Mouse (Mus musculus) CD4-positive, CD25-positive, alpha-beta regulatory T cell, adult 2 months (primary cell): Measurements from ENCODE around the gene Atrnl1.

ENCODE experiments used
- DNase-seq: peaks from one replicate; pipeline ENCODE4 v3.0.0-alpha.2; 2012; ENCODE audit warnings: low read depth, low spot score

The Atrnl1 gene

DNA sequence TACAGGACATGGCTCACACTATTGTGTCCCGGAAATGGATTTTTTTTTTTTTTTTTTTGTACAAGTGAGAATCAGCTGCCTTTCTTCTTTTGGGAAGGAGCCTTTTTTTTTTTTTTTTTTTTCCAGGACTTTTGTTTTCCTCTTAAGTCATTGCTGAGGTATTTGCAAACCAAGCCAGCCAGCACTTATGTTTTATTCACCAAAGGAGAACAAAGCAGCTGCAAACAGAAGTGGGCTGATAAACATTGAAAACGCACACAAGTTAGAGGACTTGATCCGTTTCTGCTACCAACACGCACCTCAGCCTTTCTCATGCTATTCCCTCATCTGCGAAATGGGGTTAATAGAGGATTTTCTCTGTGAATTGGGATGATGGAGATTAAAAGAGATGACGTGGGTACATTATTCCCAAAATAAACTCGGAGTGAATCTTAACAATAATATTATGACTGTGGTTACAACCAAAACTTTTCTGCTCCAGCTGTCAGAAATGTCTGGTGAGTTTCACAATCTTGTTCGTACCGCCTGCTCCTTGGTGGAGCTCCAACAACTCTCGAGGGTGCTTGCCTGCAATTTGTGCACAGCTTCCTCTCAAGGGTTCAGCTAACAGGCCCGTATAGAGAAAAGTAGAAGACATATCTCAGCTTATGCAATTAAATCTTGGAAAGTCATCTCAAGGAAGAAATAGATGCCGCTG, 1.3 kb upstream of the Atrnl1 start:
- DNase-seq = peak; percentile 23

DNA sequence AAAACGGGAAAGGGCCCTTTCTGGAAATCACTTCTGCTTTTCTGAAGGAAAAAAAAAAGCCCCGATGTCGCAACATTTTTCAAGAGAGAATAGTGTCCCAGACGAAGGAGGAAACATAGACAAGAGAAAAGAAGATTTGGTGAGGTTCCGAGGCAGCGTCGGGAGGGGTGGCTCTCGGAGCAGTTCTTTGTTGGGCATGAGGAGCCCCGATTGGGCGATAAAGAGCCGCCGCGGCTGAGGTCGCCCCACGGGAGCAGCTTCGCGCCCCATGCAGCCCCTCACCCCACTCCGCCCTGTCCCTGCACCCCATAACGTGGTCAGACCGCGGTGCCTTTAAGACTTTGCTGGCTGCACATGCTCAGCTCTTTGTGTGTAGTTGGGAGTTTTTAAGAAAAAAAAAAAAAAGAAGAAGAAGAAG, 767 bp upstream of the Atrnl1 start:
- DNase-seq = no peak

DNA sequence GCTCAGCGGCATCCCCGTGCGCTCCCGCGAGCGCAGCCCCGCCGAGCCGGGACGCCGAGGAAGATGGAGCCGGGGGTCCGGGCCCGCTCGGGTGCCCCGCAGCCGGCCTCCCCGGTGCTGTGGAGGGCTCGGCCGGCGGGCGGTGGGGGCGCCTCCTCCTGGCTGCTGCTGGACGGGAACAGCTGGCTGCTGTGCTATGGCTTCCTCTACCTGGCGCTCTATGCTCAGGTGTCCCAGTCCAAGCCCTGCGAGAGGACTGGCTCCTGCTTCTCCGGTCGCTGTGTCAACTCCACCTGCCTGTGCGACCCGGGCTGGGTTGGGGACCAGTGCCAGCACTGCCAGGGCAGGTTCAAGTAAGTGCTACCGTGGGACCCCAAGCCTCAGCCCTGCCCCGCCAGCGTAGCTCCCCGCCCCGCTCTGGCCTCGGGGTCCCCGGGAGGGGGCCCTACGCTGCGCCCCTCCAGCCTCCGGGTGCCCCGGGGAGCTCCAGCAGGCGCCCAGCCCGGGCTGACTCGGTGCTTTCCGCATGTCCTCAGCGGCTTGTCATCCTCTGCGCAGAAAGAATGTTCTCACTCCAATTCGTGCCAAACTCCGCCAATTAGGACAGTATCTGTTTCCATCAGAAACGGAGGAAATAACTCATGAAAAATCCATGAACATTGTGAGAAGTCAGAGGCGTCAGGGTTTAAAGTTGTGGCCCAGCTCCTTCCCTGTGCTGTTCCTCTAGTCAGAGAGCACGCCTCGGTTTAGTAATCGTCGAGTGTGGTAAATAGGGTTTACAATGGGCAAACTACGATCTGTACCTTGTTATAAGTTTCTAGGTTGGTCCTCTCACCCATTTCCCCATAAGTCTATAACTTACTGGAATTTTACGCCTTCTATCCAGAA, 701 bp downstream of the Atrnl1 start:
- DNase-seq = peak; percentile 61

DNA sequence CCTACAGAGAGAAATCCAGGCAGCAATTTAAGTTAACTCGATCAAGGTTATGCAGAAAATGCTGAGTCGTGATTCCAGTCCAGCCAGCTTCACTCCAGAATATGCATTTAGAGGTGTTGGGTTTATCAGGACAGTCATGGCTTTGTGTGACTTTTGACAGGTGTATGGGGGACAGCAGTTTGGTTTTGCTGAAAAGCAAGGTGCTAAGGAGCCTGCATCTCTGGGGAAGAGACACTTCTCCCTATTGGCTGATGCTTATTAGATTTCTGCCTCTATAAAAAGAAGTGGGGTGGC, 1.3 kb downstream of the Atrnl1 start:
- peak; percentile 9 for DNase-seq

DNA sequence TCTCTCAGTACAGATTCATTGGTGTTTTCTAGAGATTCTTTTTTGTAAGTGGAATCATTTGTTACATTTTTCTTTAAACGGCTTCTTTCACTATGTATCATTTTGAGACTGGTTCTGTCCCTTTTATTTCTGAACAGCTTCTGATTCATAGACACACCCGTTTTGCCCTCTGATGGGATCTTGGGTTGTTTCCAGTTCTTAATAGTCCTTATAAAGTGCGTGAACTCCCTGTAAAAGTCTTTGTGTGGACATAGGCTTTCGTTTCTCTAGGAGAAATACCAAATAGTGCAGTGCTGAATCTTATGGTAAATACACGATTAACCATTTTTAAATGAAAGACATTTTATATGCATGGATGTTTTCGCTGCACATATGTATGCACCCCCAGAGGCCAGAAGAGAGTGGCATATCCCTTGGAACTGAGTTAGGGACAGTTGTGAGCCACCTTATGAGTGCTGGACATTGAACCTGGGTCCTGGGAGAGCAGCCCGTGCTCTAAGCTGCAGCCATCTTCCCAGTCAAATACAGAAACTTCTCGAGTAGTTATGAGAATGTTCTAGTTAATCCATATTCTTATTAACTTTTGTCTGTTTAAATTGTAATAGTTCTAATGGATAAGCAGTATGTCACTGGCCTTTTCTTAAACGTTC, 5.3 kb downstream of the Atrnl1 start:
- DNase-seq = no peak

DNA sequence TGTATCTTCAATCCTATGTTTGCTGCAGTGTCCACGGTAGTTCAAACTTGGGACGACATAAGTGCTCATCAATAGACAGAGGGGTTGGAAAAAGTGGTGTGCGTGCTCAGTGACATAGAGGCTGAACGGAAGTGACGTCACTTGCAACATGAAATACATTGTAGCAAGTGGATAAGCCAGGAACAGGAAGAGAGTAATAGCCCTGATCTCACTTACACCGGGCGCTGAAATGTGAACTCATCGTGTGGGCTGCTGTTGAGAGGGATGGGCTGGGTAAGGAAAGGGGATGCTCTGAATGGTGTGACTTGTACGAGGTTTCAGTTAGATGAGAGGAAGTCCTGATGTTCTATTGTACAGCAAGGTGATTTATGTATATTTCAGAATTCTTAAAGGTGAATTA, 8.3 kb downstream of the Atrnl1 start:
- peak; percentile 16 for DNase-seq

DNA sequence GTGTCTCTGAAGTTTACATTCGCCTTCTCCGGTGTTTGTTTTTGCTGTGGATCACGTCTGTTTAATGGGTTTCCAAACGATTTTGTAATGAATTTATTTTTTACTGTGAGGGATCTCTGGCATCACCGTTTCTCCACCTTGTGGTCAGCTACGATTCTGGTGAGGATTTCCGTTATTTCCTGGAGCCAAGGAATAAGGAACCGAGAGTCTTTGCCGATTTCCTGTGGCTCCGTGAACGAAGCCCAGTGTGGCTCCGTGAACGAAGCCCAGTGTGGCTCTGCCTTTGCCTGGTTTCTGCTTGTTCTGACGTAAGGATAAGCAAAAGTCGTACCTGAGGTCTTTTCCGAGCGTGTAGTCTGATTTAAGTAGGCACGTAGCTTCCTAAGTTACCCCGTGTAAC, 11.0 kb downstream of the Atrnl1 start:
- DNase-seq = no peak

DNA sequence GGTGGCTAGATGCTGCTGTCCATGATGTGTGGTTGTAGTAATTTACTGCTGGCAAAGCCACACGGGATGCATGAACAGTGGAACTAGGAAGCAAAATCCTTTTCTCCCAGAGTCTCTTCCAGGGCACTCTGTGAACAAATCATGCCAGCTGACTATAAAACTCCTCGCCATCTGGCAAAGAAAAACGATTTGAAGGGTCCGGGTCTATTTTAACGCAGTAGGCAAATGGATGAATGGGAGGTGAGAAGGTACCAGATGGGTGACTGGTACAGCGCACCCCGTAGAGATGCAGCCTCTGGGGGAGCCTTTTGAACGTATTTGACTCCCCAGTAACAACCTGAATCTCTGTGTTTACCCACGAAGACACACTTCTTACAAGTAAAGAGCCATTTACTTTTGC, 14.9 kb downstream of the Atrnl1 start:
- no peak for DNase-seq

DNA sequence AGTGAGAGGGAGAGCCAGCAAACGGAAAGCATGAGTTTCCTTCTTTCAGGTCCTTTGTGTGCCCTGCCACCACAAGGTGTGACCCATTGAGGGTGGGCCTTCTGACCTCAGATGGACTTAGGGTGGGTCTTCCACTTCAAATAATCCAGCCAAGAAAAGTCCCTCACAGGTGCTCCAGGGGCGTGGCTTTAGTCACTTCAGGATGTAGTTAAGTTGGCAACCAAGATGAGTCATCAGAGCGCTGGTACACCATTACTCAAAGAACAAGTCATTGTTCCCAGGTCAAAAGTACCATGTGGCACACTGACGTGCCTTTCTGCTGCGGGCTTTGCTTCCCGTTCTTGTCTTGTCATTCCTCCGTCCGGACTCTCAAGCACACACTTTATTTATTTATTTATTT, 16.4 kb downstream of the Atrnl1 start:
- DNase-seq = no peak

DNA sequence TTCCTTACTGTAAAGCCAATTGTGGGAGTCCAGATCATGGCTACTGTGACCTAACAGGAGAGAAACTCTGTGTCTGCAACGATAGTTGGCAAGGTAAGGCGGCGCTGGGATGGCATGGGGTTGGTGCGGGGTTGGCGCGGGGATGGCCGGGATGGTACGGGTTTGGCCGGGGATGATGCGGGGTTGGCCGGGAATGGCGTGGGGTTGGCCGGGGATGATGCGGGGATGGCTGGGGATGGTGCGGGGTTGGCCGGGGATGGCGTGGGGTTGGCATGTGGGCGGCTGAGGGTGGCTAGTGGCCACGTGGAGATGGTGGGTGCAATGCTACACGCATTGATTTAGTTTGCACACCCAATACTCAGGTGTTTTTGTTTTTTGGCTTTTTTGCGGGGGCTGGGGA, 31.7 kb downstream of the Atrnl1 start:
- DNase-seq = no peak

DNA sequence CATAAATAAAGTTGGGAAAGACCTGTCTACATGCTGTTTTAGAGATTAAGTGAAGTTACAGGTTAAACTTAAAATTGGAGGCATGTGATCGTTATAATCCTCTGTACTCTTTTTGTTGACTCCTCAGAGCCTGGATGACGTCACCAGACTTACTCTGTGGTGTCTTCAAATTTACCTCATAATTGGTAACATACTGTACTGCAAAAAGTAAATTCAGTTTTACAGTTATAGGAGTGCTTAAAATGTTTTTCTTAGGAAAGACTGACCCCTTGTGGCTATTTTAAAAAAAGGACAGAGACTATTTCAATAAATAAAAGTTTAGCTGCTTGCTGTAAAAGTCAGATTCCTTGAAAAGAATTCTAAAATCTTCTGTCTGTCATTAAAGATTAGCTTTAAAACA, 32.1 kb downstream of the Atrnl1 start:
- peak; percentile 69 for DNase-seq

DNA sequence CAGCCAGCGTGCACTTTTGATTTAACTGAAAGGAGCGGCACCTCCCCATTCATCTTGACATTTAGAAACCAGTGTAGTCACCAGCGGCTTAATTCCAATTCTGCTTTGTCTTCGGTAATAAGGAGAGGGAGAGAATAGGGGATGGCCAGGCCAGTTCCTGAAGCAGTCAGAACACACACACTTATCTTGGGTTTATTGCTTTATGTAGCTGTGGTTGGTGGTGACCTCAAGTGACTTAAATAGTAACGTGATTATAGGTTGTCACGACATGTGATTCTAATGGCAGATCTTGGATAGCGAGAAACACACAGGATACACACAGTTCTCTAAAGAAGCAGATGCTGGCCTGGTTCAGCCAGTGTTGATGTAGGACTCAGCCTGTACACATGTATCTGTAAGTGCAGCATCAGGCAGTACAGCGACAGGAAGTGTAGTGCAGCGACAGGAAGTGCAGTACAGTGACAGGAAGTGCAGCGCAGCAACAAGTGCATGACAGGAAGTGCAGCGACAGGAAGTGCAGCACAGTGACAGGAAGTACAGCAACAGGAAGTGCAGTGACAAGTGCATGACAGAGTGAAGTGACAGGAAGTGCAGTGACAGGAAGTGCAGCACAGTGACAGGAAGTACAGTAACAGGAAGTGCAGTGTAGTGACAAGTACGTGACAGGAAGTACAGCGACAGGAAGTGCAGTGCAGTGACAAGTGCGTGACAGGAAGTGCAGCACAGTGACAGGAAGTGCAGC, 37.5 kb downstream of the Atrnl1 start:
- peak; percentile 51 for DNase-seq

DNA sequence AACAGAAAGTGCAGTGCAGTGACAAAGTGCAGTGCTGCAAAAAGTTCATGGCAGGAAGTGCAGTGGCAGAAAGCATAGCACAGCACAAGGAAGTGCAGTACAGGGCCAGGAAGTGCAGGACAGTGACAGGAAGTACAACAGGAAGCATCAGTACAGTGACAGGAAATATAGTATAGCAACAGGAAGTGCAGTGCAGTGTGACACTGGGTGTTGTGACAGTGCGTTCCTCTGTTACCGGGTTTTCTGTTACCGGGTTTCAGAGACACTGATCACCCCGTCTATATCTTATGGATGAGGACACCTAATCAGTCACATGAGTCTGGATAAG, 38.1 kb downstream of the Atrnl1 start:
- DNase-seq = no peak

DNA sequence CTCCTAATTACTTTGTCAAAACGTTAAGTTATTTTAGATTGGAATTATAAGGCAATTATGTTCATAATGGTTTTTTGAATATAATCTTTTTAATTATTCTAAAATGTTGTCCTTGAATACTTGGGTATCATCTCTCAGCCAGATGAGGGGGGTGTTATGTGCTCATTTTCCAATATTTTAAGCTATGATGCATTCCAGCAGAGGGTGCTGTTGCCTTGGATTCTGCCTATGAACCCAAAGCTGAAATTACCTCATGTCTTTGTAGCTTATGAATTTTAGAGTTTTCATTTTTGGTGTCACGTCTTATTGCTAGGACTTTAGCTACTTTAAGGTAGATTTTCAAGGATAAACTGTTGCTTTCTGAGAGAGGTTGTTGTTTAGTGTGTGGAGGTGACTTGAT, 44.2 kb downstream of the Atrnl1 start:
- peak; percentile 52 for DNase-seq

DNA sequence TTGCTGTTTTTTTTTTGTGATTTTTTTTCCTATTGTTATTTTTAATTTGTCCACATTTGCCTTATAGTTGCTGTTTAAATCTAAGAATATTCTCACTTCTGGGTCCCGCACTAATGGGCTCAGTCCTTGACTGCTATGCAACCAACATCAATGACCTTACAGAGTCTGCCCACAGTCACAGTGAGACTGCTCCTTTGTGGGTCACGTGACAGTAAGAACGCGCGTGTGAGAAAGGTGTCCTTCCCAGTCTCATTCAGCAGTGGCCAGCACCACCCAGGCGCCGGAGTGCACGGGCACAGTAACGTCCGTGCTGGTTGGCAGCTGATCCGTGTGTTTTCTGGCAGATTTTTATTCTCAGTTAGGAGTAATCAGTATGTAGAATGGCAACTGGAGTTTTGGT, 44.7 kb downstream of the Atrnl1 start:
- DNase-seq = no peak

DNA sequence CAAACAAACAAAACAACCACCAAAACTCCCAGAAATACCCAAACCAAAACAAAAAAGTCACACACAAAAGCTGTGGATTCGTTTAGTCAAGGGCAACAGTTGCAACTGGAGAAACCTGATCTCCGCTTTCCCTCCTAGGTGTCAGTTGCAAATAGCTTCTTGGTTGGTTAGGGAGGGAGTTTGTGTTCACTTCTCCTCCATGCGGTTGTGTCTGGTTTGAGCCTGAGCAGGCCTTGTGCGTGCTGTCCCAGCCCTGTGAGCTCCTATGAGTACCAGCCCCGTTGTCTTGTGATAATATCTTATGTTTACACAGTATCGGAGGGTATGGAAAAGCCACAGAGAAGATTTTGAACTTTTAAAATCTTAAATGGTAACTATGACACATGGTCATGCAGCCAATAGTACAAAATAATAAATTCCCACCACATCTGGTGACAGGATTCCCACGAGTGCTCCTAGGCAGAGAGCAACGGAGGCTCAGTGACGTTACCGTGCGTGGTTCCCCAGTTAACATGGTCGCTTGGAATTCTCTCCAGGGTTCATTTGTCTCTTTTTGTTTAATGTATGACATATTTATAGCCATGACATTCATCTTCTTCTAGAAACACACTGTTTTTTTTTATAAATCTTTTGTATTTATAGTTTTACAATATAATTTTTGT, 46.7 kb downstream of the Atrnl1 start:
- no peak for DNase-seq

DNA sequence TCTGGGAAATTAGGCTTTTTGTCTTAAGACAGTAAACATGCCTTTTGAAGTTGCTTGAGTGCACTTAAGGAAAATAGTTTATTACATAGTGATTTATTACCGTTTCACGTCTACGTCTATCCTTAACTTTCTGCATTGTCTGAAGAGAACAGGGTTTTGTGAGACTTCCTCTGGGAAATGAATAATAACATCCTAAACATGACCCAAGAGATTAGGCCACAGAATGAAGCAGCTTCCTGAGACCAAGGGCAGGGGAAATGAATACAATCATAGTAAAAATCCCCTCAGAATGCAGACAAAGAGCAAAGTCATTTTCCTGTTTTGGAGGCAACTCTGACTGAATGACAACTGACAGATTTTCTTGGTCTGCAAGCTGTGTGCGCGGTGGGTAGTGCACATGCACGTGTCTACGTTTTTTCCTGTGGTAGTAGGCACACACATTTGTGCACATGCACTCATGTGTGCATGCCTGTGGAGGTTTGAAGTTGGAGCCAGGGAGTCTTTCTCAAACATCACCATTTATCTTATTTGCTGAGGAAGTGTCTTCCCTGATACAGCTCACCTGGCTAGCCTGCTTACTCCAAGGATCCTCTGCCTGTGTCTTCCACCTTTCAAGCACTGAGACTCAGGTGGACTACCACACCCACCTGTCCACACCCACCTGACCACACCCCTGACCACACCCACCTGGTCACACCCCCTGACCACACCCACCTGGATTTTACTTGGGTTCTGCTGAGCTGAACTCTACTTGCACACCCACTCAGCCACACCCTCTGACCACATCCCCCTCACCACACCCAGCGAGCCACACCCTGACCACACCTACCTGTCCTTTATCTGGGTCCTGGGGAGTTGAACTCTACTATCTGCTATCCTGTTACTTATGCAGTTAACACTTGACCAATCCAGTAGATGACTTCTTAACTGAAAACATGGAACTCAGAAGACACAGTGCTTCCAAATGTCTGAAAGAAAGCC, 47.6 kb downstream of the Atrnl1 start:
- no peak for DNase-seq

DNA sequence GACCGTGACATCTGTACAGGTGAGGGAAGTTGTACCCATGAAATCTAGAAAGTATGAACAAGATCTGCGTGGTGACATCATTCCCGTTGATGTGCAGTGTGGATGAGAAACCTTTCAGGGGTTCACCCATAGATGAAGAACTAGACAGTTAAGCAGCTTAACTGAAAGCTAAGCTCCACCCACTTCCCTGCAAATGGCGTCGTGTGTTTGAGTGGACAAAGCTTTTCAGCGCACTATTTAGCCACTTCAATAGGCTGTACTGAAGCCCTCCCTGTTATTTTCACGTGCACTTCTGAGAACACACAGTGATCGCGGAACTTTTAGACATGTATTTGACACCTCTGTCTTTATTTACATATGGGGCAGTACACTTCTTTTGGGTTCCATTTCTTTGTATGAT, 56.2 kb downstream of the Atrnl1 start:
- DNase-seq = no peak

DNA sequence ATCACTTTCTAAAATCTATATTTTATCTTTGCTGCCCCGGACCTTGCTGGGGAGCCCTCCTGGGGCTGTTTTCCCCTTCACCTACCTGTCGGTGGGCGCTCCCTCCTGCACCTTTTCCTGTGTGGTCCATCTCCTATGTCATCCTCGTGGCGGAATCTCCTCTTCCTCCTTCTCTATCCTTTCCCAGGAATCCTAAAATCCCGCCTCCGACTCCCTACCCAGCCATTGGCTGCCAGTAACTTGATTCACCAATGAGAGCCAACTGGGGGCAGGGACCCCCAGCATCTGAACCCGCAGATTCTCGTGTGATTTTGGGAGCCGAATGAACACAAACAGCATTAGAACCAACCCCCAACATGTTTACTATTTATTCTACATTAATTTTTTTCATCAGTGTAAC, 57.1 kb downstream of the Atrnl1 start:
- no peak for DNase-seq

DNA sequence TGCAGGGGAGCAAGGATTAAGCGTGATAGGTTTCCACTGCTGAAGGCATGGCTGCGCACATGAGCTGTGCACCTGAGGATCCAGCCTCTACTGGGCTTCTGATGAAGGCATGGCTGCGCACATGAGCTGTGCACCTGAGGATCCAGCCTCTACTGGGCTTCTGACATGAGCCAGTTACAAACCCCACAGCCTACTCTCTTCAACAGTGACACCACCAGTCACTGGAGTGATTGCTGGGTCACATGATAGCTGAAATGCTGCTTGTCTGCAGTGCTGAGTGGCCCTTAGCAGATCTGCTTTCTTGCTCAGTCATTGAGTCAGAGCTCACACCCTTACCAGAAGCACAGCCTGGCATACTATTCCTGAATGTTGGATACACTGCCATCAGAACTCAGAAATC, 68.6 kb downstream of the Atrnl1 start:
- DNase-seq = no peak

DNA sequence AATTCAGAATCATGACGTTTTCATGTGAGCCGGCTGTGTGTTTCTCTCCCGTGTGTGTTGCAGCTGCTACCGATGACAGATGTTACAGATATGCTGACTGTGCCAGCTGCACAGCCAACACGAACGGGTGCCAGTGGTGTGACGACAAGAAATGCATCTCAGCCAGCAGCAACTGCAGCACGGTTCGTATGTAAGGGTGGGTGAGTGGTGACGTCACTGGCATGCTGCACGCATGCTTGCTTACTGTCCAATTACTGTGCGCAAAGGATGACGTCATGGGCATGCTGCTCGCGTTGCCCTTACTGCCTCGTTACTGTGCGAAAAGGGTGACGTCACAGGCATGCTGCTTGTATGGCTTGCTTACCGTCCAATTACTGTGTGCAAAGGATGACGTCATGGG, 75.8 kb downstream of the Atrnl1 start:
- no peak for DNase-seq
